Mouse (Mus musculus) small intestine, adult 2 months (tissue): ENCODE data around the gene Fbxo46. TPM values are rescaled to one million over a fixed set of nuclear protein-coding genes. Genes with fewer than 3 reads are reported as not detected.
A peak's percentile ranks its signal among the peaks of the same experiment; 100 is the strongest.

Source experiments
- H3K27ac ChIP-seq: fragments of 200-500 bp; 2 replicates; pipeline ENCODE4 v1.5.1; 2012; ENCODE audit warnings: low read depth, low read length, control low read depth, inconsistent platforms; ENCODE audit not compliant: insufficient read depth
- H3K27me3 ChIP-seq: fragments of 200-500 bp; 2 replicates; pipeline ENCODE4 v1.6.1; 2012; ENCODE audit warnings: mild to moderate bottlenecking, moderate library complexity, low read length, inconsistent platforms; ENCODE audit not compliant: control insufficient read depth, insufficient read depth
- H3K36me3 ChIP-seq: fragments of 200-500 bp; 2 replicates; pipeline ENCODE4 v1.6.1; 2012; ENCODE audit warnings: mild to moderate bottlenecking, low read length, control low read depth, inconsistent platforms; ENCODE audit not compliant: control insufficient read depth, insufficient read depth
- H3K4me1 ChIP-seq: fragments of 200-500 bp; 2 replicates; pipeline ENCODE4 v1.6.1; 2012; ENCODE audit warnings: low read length, inconsistent platforms, mixed read lengths; ENCODE audit not compliant: control insufficient read depth, insufficient read depth, insufficient read length
- H3K4me3 ChIP-seq: fragments of 200-500 bp; 2 replicates; pipeline ENCODE4 v1.5.1; 2012; ENCODE audit warnings: low read depth, mild to moderate bottlenecking, control low read depth, inconsistent platforms, low read length, moderate library complexity
- CTCF ChIP-seq: fragments of 200-500 bp; IDR thresholded peaks from 2 replicates; pipeline ENCODE4 v1.5.1; 2012; ENCODE audit warnings: low read depth, mild to moderate bottlenecking, control low read depth, inconsistent platforms, low read length, moderate library complexity, mixed read lengths; ENCODE audit not compliant: insufficient replicate concordance, insufficient read length; ENCODE audit errors: extremely low read depth
- POLR2A ChIP-seq: fragments of 200-500 bp; IDR thresholded peaks from 2 replicates; pipeline ENCODE4 v1.6.1; 2012; ENCODE audit warnings: low read depth, mild to moderate bottlenecking, control low read depth, inconsistent platforms, low read length, moderate library complexity
- WGBS: fragments of 180-500 bp; shearing (Covaris S2); methylation state at CpG from one replicate; pipeline ENCODE4 v1.1.7; 2018; 5-methylcytosine and 5-hydroxymethylcytosine counted together
- polyA plus RNA-seq: library from polyadenylated mRNA; depleted of rRNA; stranded (reverse); fragments of >200 nt; gene quantifications from 2 replicates; pipeline ENCODE4 v1.2.3, GENCODE M21; 2012

Fbxo46 gene
- polyA plus RNA-seq, 1 experiment: 14.9 TPM

DNA sequence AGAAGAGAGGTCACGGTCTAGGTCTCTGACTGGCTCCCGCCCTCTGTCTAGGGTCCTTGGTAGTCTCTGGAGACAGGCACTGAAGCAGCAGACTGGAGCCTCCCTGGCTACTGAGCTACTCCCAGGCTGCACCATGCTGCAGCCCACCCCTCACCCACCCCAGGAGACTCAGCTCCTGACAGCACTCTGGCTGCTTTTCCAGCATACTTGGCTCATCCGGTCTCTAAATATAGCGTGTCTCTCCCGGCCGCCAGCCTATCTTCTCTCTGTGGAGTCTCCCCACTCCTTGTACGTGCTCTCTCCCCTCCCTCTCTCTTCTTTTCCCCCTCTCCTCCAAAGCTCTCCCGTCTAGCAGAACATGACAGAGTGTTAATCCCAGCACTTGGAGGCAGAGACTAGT is 50.5 kb downstream of the Fbxo46 start:
- Histone ChIP-seq H3K4me3 (no peak overlapping the region), H3K27ac (no peak overlapping the region), H3K4me1 (no peaks in the 10 kb centered on the region; the same call in none of the 2 replicates), H3K36me3 (no peaks in the 10 kb centered on the region), H3K27me3 (no peaks in the 10 kb centered on the region; the same call in 1 of the 2 replicates)
- no peak for TF ChIP-seq POLR2A
- WGBS: 54% methylated on average over 8 of the region's 8 CpGs

DNA sequence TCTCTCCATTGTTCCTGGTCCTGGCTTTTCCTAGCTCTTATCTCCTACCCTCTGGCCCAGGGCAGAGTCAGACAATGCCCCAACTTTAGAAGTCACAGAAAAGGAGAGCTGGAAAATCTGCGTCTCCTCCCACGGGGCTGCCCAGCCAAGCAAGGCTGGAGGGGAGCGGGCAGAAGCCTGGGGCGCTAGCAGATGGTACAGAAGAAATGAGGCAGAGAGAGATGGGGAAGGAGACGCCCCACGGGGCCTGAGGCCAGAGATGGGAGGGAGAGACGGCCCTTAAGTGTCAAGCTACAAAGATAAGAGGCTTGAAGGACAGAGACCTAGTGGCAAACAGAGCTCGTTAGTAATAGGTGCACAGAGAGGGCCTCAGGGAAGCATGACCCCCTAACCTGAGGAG is 52.2 kb downstream of the Fbxo46 start:
- no peaks in the 10 kb centered on the region for H3K36me3 ChIP-seq
- H3K27me3 ChIP-seq: peaks cover 8% of the 10 kb centered on the region; the same call in 1 of the 2 replicates
- TF ChIP-seq CTCF (no peak), POLR2A (no peak)
- H3K27ac ChIP-seq: no peak overlapping the region
- H3K4me3 ChIP-seq: no peak overlapping the region
- 57% methylated on average over 8 of the region's 8 CpGs for WGBS
- H3K4me1 ChIP-seq: no peaks in the 10 kb centered on the region; the same call in none of the 2 replicates

GRCm38 (mm10) chr7:19172874-19173273 is 53.2 kb downstream of the Fbxo46 start:
- Histone ChIP-seq H3K27me3 (peaks cover 13% of the 10 kb centered on the region; the same call in 1 of the 2 replicates), H3K36me3 (no peaks in the 10 kb centered on the region), H3K4me3 (peak overlapping the region; percentile 42), H3K27ac (no peak overlapping the region), H3K4me1 (no peaks in the 10 kb centered on the region; the same call in none of the 2 replicates)
- TF ChIP-seq POLR2A (no peak), CTCF (peak; percentile 63; the same call in 1 of the 2 replicates)
- WGBS: 3% methylated on average over 17 of the region's 17 CpGs

- no peak within 1 kb of the TSS for H3K4me3 ChIP-seq
Observed at GRCm38 (mm10) chr7:19175708-19176515, 56.3 kb downstream of the Fbxo46 start, which contains the start of gene Eml2. Eml2 (plus strand) TSS chr7:19176421.

DNA sequence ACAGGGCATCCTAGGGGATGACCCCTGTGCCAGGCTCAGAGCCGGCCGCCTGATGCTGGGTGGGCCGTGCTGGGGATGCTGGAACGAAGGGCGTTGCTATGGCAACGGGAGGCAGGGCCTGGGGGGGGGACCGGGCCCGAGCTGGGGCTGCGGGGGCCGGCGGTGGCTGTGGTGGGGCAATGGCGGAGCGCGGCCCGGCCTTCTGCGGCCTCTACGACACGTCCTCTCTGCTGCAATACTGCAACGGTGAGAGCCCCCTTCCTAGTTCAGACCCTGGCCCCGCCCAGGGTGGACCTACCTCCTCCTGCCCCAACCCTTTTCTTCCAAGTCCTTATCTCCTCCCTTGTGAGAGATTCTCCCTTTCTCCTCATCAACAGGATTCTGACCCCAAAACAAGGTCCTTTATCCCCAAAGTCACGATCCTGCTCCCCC is 56.9 kb downstream of the Fbxo46 start:
- peaks cover 15% of the 10 kb centered on the region; the same call in 1 of the 2 replicates for H3K27me3 ChIP-seq
- TF ChIP-seq CTCF: no peak
- no peak for TF ChIP-seq POLR2A
- no peaks in the 10 kb centered on the region for H3K36me3 ChIP-seq
- WGBS: 12% methylated on average over 19 of the region's 21 CpGs
- no peak overlapping the region for H3K27ac ChIP-seq
- H3K4me3 ChIP-seq: no peak overlapping the region
- peaks cover 6% of the 10 kb centered on the region for H3K4me1 ChIP-seq

More at GRCm38 (mm10) chr7:19175708-19176515, 56.3 kb downstream of the Fbxo46 start, which contains the start of gene Eml2:
- WGBS: 4% methylated on average over 30 of the region's 30 CpGs
- H3K27me3 ChIP-seq: peaks cover 15% of the 10 kb centered on the region; the same call in 1 of the 2 replicates
- no peak within 1 kb of the TSS for H3K27ac ChIP-seq
- peaks cover 6% of the 10 kb centered on the region for H3K4me1 ChIP-seq
- TF ChIP-seq POLR2A (no peak), CTCF (no peak)
- H3K36me3 ChIP-seq: no peaks in the 10 kb centered on the region

DNA sequence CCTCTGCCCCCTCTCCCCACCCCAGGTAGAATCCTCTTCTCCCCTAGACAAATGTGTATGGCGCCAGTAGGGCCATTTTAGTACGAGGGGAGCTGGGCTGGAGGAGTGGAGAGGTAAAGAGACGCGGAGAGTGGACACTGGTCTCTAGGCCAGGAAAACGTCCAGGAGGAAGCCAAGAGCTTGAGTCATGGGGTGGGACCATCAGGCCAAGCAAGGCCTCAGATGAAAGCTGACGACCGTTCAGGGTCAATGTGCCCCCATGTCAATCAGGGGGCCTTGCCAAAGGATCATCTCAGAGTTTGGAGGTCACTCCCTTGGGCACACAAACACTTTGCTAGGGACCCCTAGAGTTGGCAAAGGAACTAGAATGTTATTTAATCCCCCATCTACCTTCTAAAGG is 57.6 kb downstream of the Fbxo46 start:
- Histone ChIP-seq H3K4me3 (no peak overlapping the region), H3K4me1 (peaks cover 10% of the 10 kb centered on the region), H3K27me3 (peaks cover 15% of the 10 kb centered on the region; the same call in 1 of the 2 replicates), H3K36me3 (no peaks in the 10 kb centered on the region), H3K27ac (no peak overlapping the region)
- TF ChIP-seq CTCF: no peak
- no peak for TF ChIP-seq POLR2A
- 79% methylated on average over 7 of the region's 7 CpGs for WGBS

DNA sequence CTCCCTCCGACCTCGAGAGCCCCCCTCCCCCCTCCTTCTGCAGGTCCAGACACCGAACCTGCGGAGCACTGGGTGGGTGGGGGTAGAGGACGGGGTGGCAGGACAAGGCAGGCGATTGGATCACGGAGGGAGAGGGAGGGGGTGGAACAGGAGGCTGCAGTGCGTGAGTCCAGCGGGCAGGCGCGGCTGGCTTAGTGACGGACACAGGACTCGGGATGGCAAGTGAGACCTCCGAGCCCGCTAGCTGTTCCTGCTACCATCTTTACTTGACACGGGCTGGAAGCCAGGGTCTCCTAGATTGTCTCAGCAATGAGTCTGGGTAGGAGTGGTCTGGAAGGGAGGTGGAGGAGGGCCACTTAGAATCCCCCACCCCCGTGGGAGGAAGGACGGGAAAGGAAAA is 58.4 kb downstream of the Fbxo46 start:
- Histone ChIP-seq H3K27ac (no peak overlapping the region), H3K4me3 (no peak overlapping the region), H3K27me3 (peaks cover 15% of the 10 kb centered on the region; the same call in 1 of the 2 replicates), H3K4me1 (peaks cover 11% of the 10 kb centered on the region), H3K36me3 (no peaks in the 10 kb centered on the region)
- TF ChIP-seq CTCF (no peak), POLR2A (no peak)
- WGBS: 21% methylated on average over 18 of the region's 18 CpGs
